Mouse (Mus musculus): Measurements from ENCODE around the gene Ntpcr.

DNA sequence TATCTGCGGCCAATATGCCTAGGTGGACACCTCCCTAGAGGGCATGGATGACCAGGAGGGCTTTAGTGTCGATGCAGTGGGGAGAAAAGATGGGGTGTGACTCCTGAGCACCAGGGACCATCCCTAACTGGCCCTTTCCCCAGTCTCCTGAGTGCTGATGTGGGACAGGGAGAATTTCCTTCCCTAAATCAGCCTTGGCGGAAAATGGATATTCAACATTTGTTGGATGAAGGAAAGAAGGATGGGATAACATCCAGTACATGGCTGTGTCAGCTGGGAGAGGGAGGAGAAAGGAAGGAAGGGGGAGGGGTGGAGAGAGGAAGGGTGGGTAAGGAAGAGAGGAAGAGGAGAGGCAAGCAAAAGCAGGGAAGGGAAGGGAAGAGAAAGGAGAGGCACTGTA, 38.8 kb upstream of the Ntpcr start:
- no peak for TF ChIP-seq CTCF (conservative IDR thresholded peaks at IDR 0.05; ENCODE audit: low read length)
- TF ChIP-seq NANOG (IDR thresholded peaks at IDR 0.05; ENCODE audit: borderline replicate concordance, low read length) = no peak

All from E14TG2a.4 (cell line).